Mouse (Mus musculus) MEL (cell line): ENCODE results near the gene Rnf213. TPM values are rescaled to one million over a fixed set of nuclear protein-coding genes. Genes with fewer than 3 reads are reported as not detected.

ENCODE experiments used
- DNase-seq: peaks from one replicate; pipeline ENCODE4 v3.0.0; 2011; ENCODE audit warnings: low read depth, low spot score
- H3K27ac ChIP-seq: 2 replicates; pipeline ENCODE4 v1.5.1; 2012; ENCODE audit warnings: low read depth, mild to moderate bottlenecking, control low read depth, low read length, moderate library complexity; ENCODE audit not compliant: control insufficient read depth
- H3K27me3 ChIP-seq, 2 experiments: fragments of 150-350 bp in 1 of 2; sonication (generic) in 1 of 2; 2 replicates each; pipeline ENCODE4 v1.6.1; 2012; ENCODE audit warnings: low read length in 2 of 2, mild to moderate bottlenecking in 2 of 2, improper control_type of control experiment in 1 of 2, moderate library complexity in 1 of 2; ENCODE audit not compliant: insufficient read depth in 2 of 2, control insufficient read depth in 1 of 2
- H3K36me3 ChIP-seq, 2 experiments: 2 replicates each; pipeline ENCODE4 v1.6.1; 2012 to 2014; ENCODE audit warnings: low read length in 2 of 2, improper control_type of control experiment in 1 of 2, inconsistent platforms in 1 of 2, mild to moderate bottlenecking in 1 of 2; ENCODE audit not compliant: insufficient read depth in 2 of 2, control insufficient read depth in 1 of 2
- H3K4me1 ChIP-seq, 2 experiments: fragments of 150-350 bp in 1 of 2; sonication (generic) in 1 of 2; 2 replicates each; pipeline ENCODE4 v1.6.1; 2012; ENCODE audit warnings: low read length in 2 of 2, improper control_type of control experiment in 1 of 2, mild to moderate bottlenecking in 1 of 2; ENCODE audit not compliant: insufficient read depth in 2 of 2, control insufficient read depth in 1 of 2
- H3K4me3 ChIP-seq, 2 experiments: fragments of 150-350 bp in 1 of 2; sonication (generic) in 1 of 2; 2 replicates each; pipeline ENCODE4 v1.5.1; 2012; ENCODE audit warnings: low read depth in 2 of 2, low read length in 2 of 2, mild to moderate bottlenecking in 2 of 2, moderate library complexity in 2 of 2, control low read depth in 1 of 2, improper control_type of control experiment in 1 of 2; ENCODE audit not compliant: control insufficient read depth in 1 of 2, insufficient read depth in 1 of 2
- H3K79me2 ChIP-seq: 2 replicates; pipeline ENCODE4 v1.6.1; 2012; ENCODE audit warnings: mild to moderate bottlenecking, low read length, moderate library complexity; ENCODE audit not compliant: control insufficient read depth, poor library complexity, insufficient read depth
- H3K9ac ChIP-seq: 2 replicates; pipeline ENCODE4 v1.6.1; 2012; ENCODE audit warnings: low read depth, mild to moderate bottlenecking, control low read depth, low read length, moderate library complexity; ENCODE audit not compliant: control insufficient read depth, poor library complexity, severe bottlenecking
- H3K9me3 ChIP-seq: fragments of 150-350 bp; sonication (generic); replicated peaks from 2 replicates; pipeline ENCODE4 v1.6.1; 2012; ENCODE audit warnings: mild to moderate bottlenecking, low read length, improper control_type of control experiment, moderate library complexity; ENCODE audit not compliant: insufficient read depth
- BHLHE40 ChIP-seq: IDR thresholded peaks from 2 replicates; pipeline ENCODE4 v1.6.1; 2012; ENCODE audit warnings: low read depth, mild to moderate bottlenecking, inconsistent platforms, low read length, improper control_type of control experiment, borderline replicate concordance
- E2F4 ChIP-seq: IDR thresholded peaks from 2 replicates; pipeline ENCODE4 v1.6.1; 2011; ENCODE audit warnings: low read depth, low read length, improper control_type of control experiment, borderline replicate concordance
- ELF1 ChIP-seq: IDR thresholded peaks from 2 replicates; pipeline ENCODE4 v1.6.1; 2014; ENCODE audit warnings: low read depth, mild to moderate bottlenecking, inconsistent platforms, low read length, improper control_type of control experiment, moderate library complexity
- EP300 ChIP-seq, 2 experiments: IDR thresholded peaks; 2 replicates each; pipeline ENCODE4 v1.6.1; 2011; ENCODE audit warnings: improper control_type of control experiment in 2 of 2, low read length in 2 of 2, low read depth in 1 of 2, mild to moderate bottlenecking in 1 of 2
- ETS1 ChIP-seq: IDR thresholded peaks from 2 replicates; pipeline ENCODE4 v1.6.1; 2012; ENCODE audit warnings: low read depth, mild to moderate bottlenecking, inconsistent platforms, low read length, improper control_type of control experiment, moderate library complexity
- GABPA ChIP-seq: IDR thresholded peaks from 2 replicates; pipeline ENCODE4 v1.6.1; 2012; ENCODE audit warnings: low read depth, mild to moderate bottlenecking, inconsistent platforms, low read length, improper control_type of control experiment, moderate library complexity
- HCFC1 ChIP-seq: IDR thresholded peaks from 2 replicates; pipeline ENCODE4 v1.6.1; 2012; ENCODE audit warnings: low read depth, mild to moderate bottlenecking, inconsistent platforms, low read length, improper control_type of control experiment, moderate library complexity
- JUND ChIP-seq: IDR thresholded peaks from 2 replicates; pipeline ENCODE4 v1.6.1; 2011; ENCODE audit warnings: low read depth, mild to moderate bottlenecking, improper control_type of control experiment, low read length
- MAX ChIP-seq: IDR thresholded peaks from 2 replicates; pipeline ENCODE4 v1.6.1; 2011; ENCODE audit warnings: low read length, improper control_type of control experiment
- MAZ ChIP-seq: IDR thresholded peaks from 2 replicates; pipeline ENCODE4 v1.6.1; 2012; ENCODE audit warnings: low read depth, mild to moderate bottlenecking, inconsistent platforms, low read length, improper control_type of control experiment
- MEF2A ChIP-seq: IDR thresholded peaks from 2 replicates; pipeline ENCODE4 v1.6.1; 2014; ENCODE audit warnings: low read depth, mild to moderate bottlenecking, inconsistent platforms, low read length, improper control_type of control experiment; ENCODE audit not compliant: poor library complexity, insufficient replicate concordance, severe bottlenecking; ENCODE audit errors: extremely low read depth
- MXI1 ChIP-seq: IDR thresholded peaks from 2 replicates; pipeline ENCODE4 v1.6.1; 2011; ENCODE audit warnings: mild to moderate bottlenecking, low read depth, low read length, improper control_type of control experiment
- NELFE ChIP-seq: IDR thresholded peaks from 2 replicates; pipeline ENCODE4 v1.6.1; 2011; ENCODE audit warnings: low read depth, low read length, improper control_type of control experiment
- POLR2A ChIP-seq, 2 experiments: IDR thresholded peaks; 2 replicates each; pipeline ENCODE4 v1.6.1; 2011 to 2012; ENCODE audit warnings: low read length in 2 of 2, mild to moderate bottlenecking in 2 of 2, control low read depth in 1 of 2, improper control_type of control experiment in 1 of 2, low read depth in 1 of 2, moderate library complexity in 1 of 2; ENCODE audit not compliant: control insufficient read depth in 1 of 2, insufficient read depth in 1 of 2, poor library complexity in 1 of 2
- POLR2AphosphoS2 ChIP-seq: IDR thresholded peaks from 2 replicates; pipeline ENCODE4 v1.6.1; 2011; ENCODE audit warnings: low read length, improper control_type of control experiment
- POLR2AphosphoS5 ChIP-seq: IDR thresholded peaks from 2 replicates; pipeline ENCODE4 v1.6.1; 2012; ENCODE audit warnings: low read depth, borderline replicate concordance, mild to moderate bottlenecking, inconsistent platforms, low read length, moderate library complexity, mixed read lengths
- RAD21 ChIP-seq: IDR thresholded peaks from 2 replicates; pipeline ENCODE4 v1.6.1; 2011; ENCODE audit warnings: mild to moderate bottlenecking, low read depth, low read length, improper control_type of control experiment
- RCOR1 ChIP-seq: IDR thresholded peaks from 2 replicates; pipeline ENCODE4 v1.6.1; 2012; ENCODE audit warnings: low read depth, mild to moderate bottlenecking, inconsistent platforms, low read length, improper control_type of control experiment
- TAL1 ChIP-seq: IDR thresholded peaks from 2 replicates; pipeline ENCODE4 v1.6.1; 2012; ENCODE audit warnings: mild to moderate bottlenecking, inconsistent platforms, low read length, moderate library complexity, mixed read lengths
- TBP ChIP-seq: IDR thresholded peaks from 2 replicates; pipeline ENCODE4 v1.8.0; 2011; ENCODE audit warnings: low read depth, low read length, improper control_type of control experiment
- TCF12 ChIP-seq: IDR thresholded peaks from 2 replicates; pipeline ENCODE4 v1.6.1; 2014; ENCODE audit warnings: low read depth, mild to moderate bottlenecking, inconsistent platforms, low read length, improper control_type of control experiment, moderate library complexity
- UBTF ChIP-seq: IDR thresholded peaks from 2 replicates; pipeline ENCODE4 v1.6.1; 2012; ENCODE audit warnings: low read depth, mild to moderate bottlenecking, inconsistent platforms, low read length, improper control_type of control experiment, moderate library complexity, borderline replicate concordance; ENCODE audit not compliant: insufficient read depth
- USF1 ChIP-seq: IDR thresholded peaks from 2 replicates; pipeline ENCODE4 v1.6.1; 2014; ENCODE audit warnings: low read depth, mild to moderate bottlenecking, inconsistent platforms, low read length, improper control_type of control experiment, moderate library complexity
- ZKSCAN1 ChIP-seq: IDR thresholded peaks from 2 replicates; pipeline ENCODE4 v1.6.1; 2012; ENCODE audit warnings: low read depth, mild to moderate bottlenecking, inconsistent platforms, low read length, improper control_type of control experiment, moderate library complexity
- ZMIZ1 ChIP-seq: IDR thresholded peaks from 2 replicates; pipeline ENCODE4 v1.6.1; 2012; ENCODE audit warnings: low read depth, mild to moderate bottlenecking, inconsistent platforms, low read length, improper control_type of control experiment, moderate library complexity
- polyA plus RNA-seq, 2 experiments: library from polyadenylated mRNA; stranded (reverse) in 1 of 2; unstranded in 1 of 2; fragments of >175 nt in 1 of 2; fragments of >200 nt in 1 of 2; gene quantifications; 2 replicates each; pipeline versions ENCODE4 v1.2.1 to v1.2.4; 2012; ENCODE audit warnings: low replicate concordance in 2 of 2, low read depth in 1 of 2; ENCODE audit not compliant: insufficient read length in 2 of 2, insufficient read depth in 1 of 2, missing spikeins in 1 of 2
- total RNA-seq: library from RNA; depleted of rRNA; stranded (reverse); fragments of 300-350 nt; gene quantifications from 2 replicates; pipeline ENCODE4 v1.2.3, GENCODE M21; 2012

Gene Rnf213
- total and polyA plus RNA-seq, 3 experiments = 10.7 to 11.6 TPM; not detected in 1

DNA sequence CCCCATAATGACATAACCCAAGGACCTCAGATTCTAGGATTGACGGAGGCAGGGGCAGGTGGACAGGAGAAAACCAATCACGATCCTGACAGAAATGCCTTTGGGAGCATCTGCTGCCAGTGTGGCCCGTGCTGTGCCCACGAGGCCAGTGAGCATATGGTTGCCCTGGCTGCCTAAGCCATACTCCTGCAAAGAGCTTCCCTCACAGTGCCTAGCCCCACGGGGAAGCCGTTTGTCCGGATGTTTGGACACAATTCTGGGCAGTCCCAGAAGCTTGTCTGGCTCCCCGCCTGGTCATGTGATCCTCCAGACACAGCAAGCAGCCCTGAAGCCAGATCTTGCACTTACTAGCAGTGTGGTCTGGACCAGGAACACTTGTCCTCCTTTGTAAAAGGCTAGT, 129.9 kb downstream of the Rnf213 start:
- Histone ChIP-seq H3K4me3 (no peak overlapping the region), H3K27ac (no peak overlapping the region), H3K4me1 (peaks cover 0 to 8% of the 10 kb centered on the region in 2 experiments; a peak in 2 of 4 replicates), H3K9ac (no peak overlapping the region), H3K9me3 (no peaks in the 10 kb centered on the region), H3K79me2 (no peaks in the 10 kb centered on the region), H3K27me3 (peaks cover 14 to 15% of the 10 kb centered on the region in 2 experiments), H3K36me3 (peaks cover 0 to 4% of the 10 kb centered on the region in 2 experiments; a peak in 1 of 4 replicates)
- DNase-seq = no peak
- TF ChIP-seq ETS1 = no peak
- TF ChIP-seq TBP = no peak
- TF ChIP-seq RAD21 = no peak
- no peak for TF ChIP-seq ZMIZ1
- no peak for TF ChIP-seq UBTF
- no peak for TF ChIP-seq HCFC1
- no peak for TF ChIP-seq BHLHE40
- TF ChIP-seq POLR2A (IDR thresholded peaks at IDR 0.05; ENCODE audit: control insufficient read depth in 1 of 2, insufficient read depth in 1 of 2, low read depth in 1 of 2, low read length in 2 of 2, poor library complexity in 1 of 2) = no peak
- no peak for TF ChIP-seq EP300 (IDR thresholded peaks at IDR 0.05; ENCODE audit: low read depth in 1 of 2, low read length in 2 of 2)
- TF ChIP-seq TCF12 = no peak
- TF ChIP-seq ZKSCAN1 = no peak
- no peak for TF ChIP-seq NELFE
- TF ChIP-seq RCOR1 = no peak
- no peak for TF ChIP-seq MXI1
- no peak for TF ChIP-seq TAL1
- no peak for TF ChIP-seq POLR2AphosphoS2
- TF ChIP-seq POLR2AphosphoS5 = no peak
- TF ChIP-seq USF1 = no peak
- TF ChIP-seq MAX = no peak

DNA sequence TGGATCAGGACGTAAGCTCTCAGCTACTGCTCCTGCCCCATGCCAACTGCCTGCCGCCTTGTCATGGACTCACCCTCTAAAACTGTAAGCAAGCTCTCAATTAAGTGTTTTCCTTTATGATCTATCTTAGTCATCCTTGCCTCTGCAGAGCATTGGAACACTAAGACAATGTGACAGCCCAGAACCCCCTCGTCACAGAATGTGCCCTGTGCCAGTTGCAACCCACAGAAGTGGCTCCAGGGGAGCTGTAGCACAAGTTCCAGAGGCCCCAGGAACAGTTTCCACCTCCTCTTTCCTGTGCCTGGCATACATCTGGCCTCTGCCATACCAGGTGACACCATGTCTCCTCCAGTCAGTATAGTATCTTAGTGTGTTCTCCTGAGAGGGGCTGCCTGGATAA, 130.5 kb downstream of the Rnf213 start:
- Histone ChIP-seq H3K9me3 (no peaks in the 10 kb centered on the region), H3K4me3 (no peak overlapping the region), H3K27me3 (peaks cover 9 to 14% of the 10 kb centered on the region in 2 experiments), H3K4me1 (peaks cover 0 to 8% of the 10 kb centered on the region in 2 experiments; a peak in 2 of 4 replicates), H3K79me2 (no peaks in the 10 kb centered on the region)
- no peak for DNase-seq
- TF ChIP-seq POLR2AphosphoS2 (no peak), JUND (no peak), POLR2A (IDR thresholded peaks at IDR 0.05; ENCODE audit: control insufficient read depth in 1 of 2, insufficient read depth in 1 of 2, low read depth in 1 of 2, low read length in 2 of 2, poor library complexity in 1 of 2) (no peak), POLR2AphosphoS5 (no peak), USF1 (no peak), MAZ (no peak), RAD21 (no peak), BHLHE40 (no peak), TAL1 (no peak), E2F4 (no peak), EP300 (IDR thresholded peaks at IDR 0.05; ENCODE audit: low read depth in 1 of 2, low read length in 2 of 2) (no peak), ETS1 (no peak), GABPA (no peak), ELF1 (no peak), MEF2A (no peak), ZKSCAN1 (no peak)
- TF ChIP-seq, all 39 proteins: peak for 0
- Histone ChIP-seq H3K9ac (no peak overlapping the region), H3K27ac (no peak overlapping the region), H3K36me3 (peaks cover 0 to 4% of the 10 kb centered on the region in 2 experiments; a peak in 1 of 4 replicates)
